Mouse (Mus musculus): ENCODE results near the gene Foxk1.

Foxk1 gene

GRCm38 (mm10) chr5:142509141-142510060, 108.1 kb downstream of the Foxk1 start:
- in situ Hi-C loops (cut with MboI, MseI): no loop called here

- in situ Hi-C loops (cut with MboI, MseI): no loop called here
Observed at GRCm38 (mm10) chr5:142510061-142510414, 108.7 kb downstream of the Foxk1 start.
